Mouse (Mus musculus) midbrain, embryonic 15.5 days (tissue): Measurements from ENCODE around the gene Syce3. TPM values are rescaled to one million over a fixed set of nuclear protein-coding genes. Genes with fewer than 3 reads are reported as not detected.

Experiments
- ATAC-seq: fragments of 200-750 bp; cut with Nextera tagmentation; replicated peaks from 2 replicates; pipeline ENCODE4 v1.8.0; 2017; ENCODE audit warnings: moderate TSS enrichment
- H3K27ac ChIP-seq: fragments of 300-500 bp; sonication (generic); 2 replicates; pipeline ENCODE4 v1.5.1; 2015; ENCODE audit warnings: mild to moderate bottlenecking, inconsistent platforms
- H3K27me3 ChIP-seq: fragments of 300-500 bp; sonication (generic); replicated peaks from 2 replicates; pipeline ENCODE4 v1.6.1; 2015; ENCODE audit warnings: inconsistent platforms
- H3K36me3 ChIP-seq: fragments of 300-500 bp; sonication (generic); replicated peaks from 2 replicates; pipeline ENCODE4 v1.6.1; 2015; ENCODE audit warnings: inconsistent platforms
- H3K4me1 ChIP-seq: fragments of 300-500 bp; sonication (generic); 2 replicates; pipeline ENCODE4 v1.6.1; 2015; ENCODE audit warnings: inconsistent platforms
- H3K4me2 ChIP-seq: fragments of 300-500 bp; sonication (generic); 2 replicates; pipeline ENCODE4 v1.6.1; 2015; ENCODE audit warnings: inconsistent platforms, mild to moderate bottlenecking, moderate library complexity
- H3K4me3 ChIP-seq: fragments of 300-500 bp; sonication (generic); 2 replicates; pipeline ENCODE4 v1.5.1; 2015; ENCODE audit warnings: mild to moderate bottlenecking, inconsistent platforms
- H3K9ac ChIP-seq: fragments of 300-500 bp; sonication (generic); 2 replicates; pipeline ENCODE4 v1.6.1; 2015; ENCODE audit warnings: mild to moderate bottlenecking, inconsistent platforms
- H3K9me3 ChIP-seq: fragments of 300-500 bp; sonication (generic); 2 replicates; pipeline ENCODE4 v1.6.1; 2016; ENCODE audit warnings: inconsistent platforms
- WGBS: fragments of 180-500 bp; shearing (Covaris S2); methylation state at CpG from one replicate; pipeline ENCODE4 v1.1.7; 2015; ENCODE audit warnings: mixed read lengths; 5-methylcytosine and 5-hydroxymethylcytosine counted together
- polyA plus RNA-seq: library from polyadenylated mRNA; unstranded; fragments of >200 nt; fragmentation: Nextera tagmentation; extraction: Ambion mirVana; gene quantifications from 2 replicates; pipeline ENCODE4 v1.2.1, GENCODE M21; 2015

Syce3 gene
- polyA plus RNA-seq, result not detected in 2 replicates

- Histone ChIP-seq H3K27me3 (no peaks in the 10 kb centered on the region), H3K9ac (no peak within 1 kb of the TSS), H3K27ac (no peak within 1 kb of the TSS), H3K9me3 (no peaks in the 10 kb centered on the region; the same call in 1 of the 2 replicates), H3K4me2 (no peak within 1 kb of the TSS), H3K4me3 (no peak within 1 kb of the TSS), H3K4me1 (no peaks in the 10 kb centered on the region), H3K36me3 (no peaks in the 10 kb centered on the region)
- ATAC-seq, result no peak
- 87% methylated on average over 24 of the region's 24 CpGs for WGBS
Observed at GRCm38 (mm10) chr15:89410118-89410517, at the start of gene Syce3. TSS of gene Syce3 (minus strand) at chr15:89410503.

DNA sequence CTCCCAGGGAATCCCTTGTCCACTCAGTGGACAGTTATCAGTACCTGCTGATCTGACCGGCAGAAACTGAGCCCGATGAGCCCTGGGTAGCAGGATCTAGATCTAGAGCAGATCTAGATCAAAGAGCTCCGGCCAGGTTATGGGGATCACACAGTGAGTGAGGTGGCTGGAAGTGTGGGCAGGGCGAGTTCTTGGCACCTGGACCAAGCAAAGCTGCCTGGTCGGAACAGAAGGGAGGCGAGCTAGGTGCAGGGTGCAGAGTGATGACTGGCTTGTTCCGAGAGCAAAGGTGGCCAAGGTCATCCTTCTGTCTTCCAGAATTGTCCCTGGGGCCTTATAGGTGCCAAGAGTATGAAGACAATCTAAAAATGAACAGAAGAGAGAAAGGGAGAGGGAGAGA is 49.5 kb upstream of the Syce3 start:
- Histone ChIP-seq H3K27me3 (no peaks in the 10 kb centered on the region), H3K4me2 (no peak overlapping the region), H3K9ac (no peak overlapping the region), H3K4me1 (peaks cover 20% of the 10 kb centered on the region), H3K4me3 (no peak overlapping the region), H3K27ac (no peak overlapping the region), H3K9me3 (no peaks in the 10 kb centered on the region), H3K36me3 (peaks cover 53% of the 10 kb centered on the region)
- ATAC-seq, result no peak
- 94% methylated on average over 7 of the region's 7 CpGs for WGBS

GRCm38 (mm10) chr15:89458942-89459341 is 48.6 kb upstream of the Syce3 start:
- ATAC-seq, result no peak
- Histone ChIP-seq H3K4me1 (peaks cover 22% of the 10 kb centered on the region), H3K36me3 (peaks cover 53% of the 10 kb centered on the region), H3K4me2 (no peak overlapping the region), H3K9me3 (no peaks in the 10 kb centered on the region), H3K4me3 (no peak overlapping the region), H3K27ac (no peak overlapping the region), H3K27me3 (no peaks in the 10 kb centered on the region), H3K9ac (no peak overlapping the region)
- WGBS, result 93% methylated on average over 15 of the region's 15 CpGs

DNA sequence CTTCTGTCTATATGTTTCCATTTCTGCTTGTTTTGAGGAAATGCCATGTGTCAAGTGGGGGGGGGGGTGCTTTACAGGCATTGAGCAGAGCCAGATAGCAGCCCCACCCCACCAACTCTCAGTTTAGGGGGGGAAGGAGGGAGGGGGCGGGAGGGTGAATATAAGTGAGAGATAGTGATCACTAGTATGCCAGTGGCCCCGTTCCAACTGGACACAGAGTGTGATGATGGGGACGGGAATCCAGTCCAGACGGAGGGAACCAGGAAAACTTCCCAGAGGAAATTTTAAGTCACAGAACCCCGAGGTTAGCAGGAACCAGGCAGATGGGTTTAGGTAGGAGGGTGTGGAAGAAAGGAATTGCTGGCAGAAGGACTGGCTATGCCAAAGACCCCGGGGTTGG is 45.3 kb upstream of the Syce3 start:
- peak overlapping the region; percentile 85 for H3K9ac ChIP-seq
- H3K4me3 ChIP-seq, result peak overlapping the region; percentile 78
- H3K27me3 ChIP-seq, result no peaks in the 10 kb centered on the region
- H3K27ac ChIP-seq, result no peak overlapping the region
- peaks cover 38% of the 10 kb centered on the region for H3K36me3 ChIP-seq
- H3K4me2 ChIP-seq, result peak overlapping the region; percentile 98
- H3K4me1 ChIP-seq, result peaks cover 32% of the 10 kb centered on the region
- WGBS, result 87% methylated on average over 6 of the region's 6 CpGs
- ATAC-seq, result no peak
- H3K9me3 ChIP-seq, result no peaks in the 10 kb centered on the region

- H3K27ac ChIP-seq, result peak overlapping the region; percentile 91
- H3K36me3 ChIP-seq, result peaks cover 32% of the 10 kb centered on the region
- no peak for ATAC-seq
- peak overlapping the region; percentile 85 for H3K9ac ChIP-seq
- 13% methylated on average over 4 of the region's 6 CpGs for WGBS
- peak overlapping the region; percentile 98 for H3K4me2 ChIP-seq
- peak overlapping the region; percentile 78 for H3K4me3 ChIP-seq
- no peaks in the 10 kb centered on the region for H3K9me3 ChIP-seq
- no peaks in the 10 kb centered on the region for H3K27me3 ChIP-seq
- peaks cover 32% of the 10 kb centered on the region for H3K4me1 ChIP-seq
Observed at GRCm38 (mm10) chr15:89454857-89455256, 44.6 kb upstream of the Syce3 start.

DNA sequence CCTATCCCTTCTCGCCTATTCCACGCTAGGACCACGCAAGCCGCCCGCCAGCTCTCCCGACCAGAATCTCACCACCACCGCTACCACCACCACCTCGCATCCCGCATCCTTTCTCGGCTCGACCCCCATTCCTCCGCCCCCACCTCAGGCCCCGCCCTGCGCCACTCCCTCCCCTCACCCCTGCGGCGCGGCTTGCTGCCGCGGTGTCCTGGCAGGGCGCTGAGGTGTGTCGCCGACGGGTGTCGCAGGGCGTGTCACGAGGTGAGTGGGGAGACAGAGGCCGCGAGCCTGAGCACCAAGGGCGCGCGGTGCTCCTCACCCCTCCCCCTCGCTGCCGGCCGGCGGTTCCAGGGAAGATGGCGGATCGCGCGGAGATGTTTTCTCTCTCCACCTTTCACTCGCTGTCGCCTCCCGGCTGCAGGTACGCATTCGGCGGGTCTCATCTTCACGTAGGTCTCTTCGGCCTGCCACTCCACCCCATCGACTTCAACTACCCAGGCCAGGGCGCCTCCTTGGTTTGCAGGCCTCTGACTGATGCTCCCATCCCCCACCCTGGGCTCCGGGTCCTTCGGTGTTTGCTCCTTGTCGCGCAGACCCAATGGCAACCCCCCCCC is 43.7 kb upstream of the Syce3 start, which contains the start of gene Mapk8ip2:
Gene Mapk8ip2 (plus strand): TSS at position 49 of the 614 bp plus-strand sequence.
- Histone ChIP-seq H3K9me3 (no peaks in the 10 kb centered on the region), H3K27me3 (no peaks in the 10 kb centered on the region), H3K4me1 (peaks cover 32% of the 10 kb centered on the region), H3K4me2 (peak within 1 kb of the TSS; percentile 98), H3K4me3 (peak within 1 kb of the TSS; percentile 78), H3K9ac (peak within 1 kb of the TSS; percentile 85), H3K36me3 (peaks cover 26% of the 10 kb centered on the region), H3K27ac (peak within 1 kb of the TSS; percentile 91)
- peak; percentile 85 for ATAC-seq
- WGBS, result under 1% methylated on average over 53 of the region's 53 CpGs

DNA sequence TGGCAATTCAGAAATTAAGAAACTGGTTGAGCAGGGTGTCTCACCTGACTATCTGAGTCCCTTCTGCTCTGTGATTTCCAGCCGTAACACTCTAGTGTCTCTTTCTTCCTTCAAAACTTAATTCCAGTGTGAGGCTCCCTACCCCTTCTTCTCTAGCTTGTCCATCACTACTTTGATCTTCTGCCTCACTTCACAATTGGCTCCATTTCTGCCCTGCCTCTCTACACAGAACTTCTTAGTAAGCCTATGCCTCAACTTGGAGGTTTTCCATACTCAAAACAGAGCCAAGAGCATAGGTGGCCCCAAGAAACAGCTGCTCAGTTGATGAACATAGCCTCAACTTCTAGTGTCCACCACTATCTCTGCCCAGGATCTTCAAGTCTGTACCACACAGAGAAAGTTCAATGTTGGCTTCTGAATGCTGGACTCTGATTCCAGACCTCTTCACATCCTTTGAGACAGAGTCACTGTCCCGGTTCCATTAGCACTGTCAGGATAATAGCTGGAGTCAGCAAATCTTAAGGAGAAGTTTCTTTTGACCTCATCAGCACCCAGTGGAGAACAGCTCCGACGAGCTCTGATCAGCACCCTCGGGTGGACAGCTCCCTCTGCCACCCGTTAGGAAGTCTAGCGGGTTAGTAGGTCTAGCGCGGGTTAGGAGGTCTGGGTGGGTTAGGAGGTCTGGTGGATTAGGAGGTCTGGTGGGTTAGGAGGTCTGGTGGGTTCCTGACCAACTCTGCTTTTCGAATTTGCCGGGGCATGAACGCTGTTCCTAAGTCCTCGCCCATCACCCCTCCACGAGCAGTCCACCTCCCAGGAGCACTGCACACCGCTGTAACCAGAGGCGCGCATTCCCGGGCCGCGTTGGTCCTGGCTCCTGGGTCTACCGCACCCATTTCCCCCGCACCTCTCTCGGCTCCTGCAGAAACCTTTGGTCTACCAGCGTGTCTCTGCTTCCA is 42.9 kb upstream of the Syce3 start:
- Histone ChIP-seq H3K9ac (peak overlapping the region; percentile 85), H3K4me1 (peaks cover 31% of the 10 kb centered on the region), H3K4me2 (peak overlapping the region; percentile 98), H3K9me3 (no peaks in the 10 kb centered on the region), H3K27me3 (no peaks in the 10 kb centered on the region), H3K4me3 (peak overlapping the region; percentile 78), H3K27ac (peak overlapping the region; percentile 91), H3K36me3 (peaks cover 18% of the 10 kb centered on the region)
- 5% methylated on average over 24 of the region's 24 CpGs for WGBS
- ATAC-seq, result peak; percentile 83

- H3K9me3 ChIP-seq, result no peaks in the 10 kb centered on the region
- 44% methylated on average over 8 of the region's 8 CpGs for WGBS
- no peak for ATAC-seq
Observed at GRCm38 (mm10) chr15:89442486-89443070, 32.3 kb upstream of the Syce3 start.

GRCm38 (mm10) chr15:89435878-89436277 is 25.6 kb upstream of the Syce3 start:
- no peak overlapping the region for H3K4me2 ChIP-seq
- ATAC-seq, result no peak
- H3K9ac ChIP-seq, result no peak overlapping the region
- H3K36me3 ChIP-seq, result no peaks in the 10 kb centered on the region
- no peaks in the 10 kb centered on the region for H3K9me3 ChIP-seq
- no peak overlapping the region for H3K27ac ChIP-seq
- peaks cover 7% of the 10 kb centered on the region; the same call in 1 of the 2 replicates for H3K4me1 ChIP-seq
- H3K4me3 ChIP-seq, result no peak overlapping the region
- 85% methylated on average over 5 of the region's 5 CpGs for WGBS
- H3K27me3 ChIP-seq, result no peaks in the 10 kb centered on the region

More at GRCm38 (mm10) chr15:89442486-89443070, 32.3 kb upstream of the Syce3 start:
- H3K27me3 ChIP-seq, result no peaks in the 10 kb centered on the region
- no peaks in the 10 kb centered on the region for H3K36me3 ChIP-seq
- no peak overlapping the region for H3K4me3 ChIP-seq
- H3K9ac ChIP-seq, result no peak overlapping the region
- no peaks in the 10 kb centered on the region for H3K4me1 ChIP-seq
- no peak overlapping the region for H3K27ac ChIP-seq
- H3K4me2 ChIP-seq, result no peak overlapping the region

- Histone ChIP-seq H3K9me3 (no peaks in the 10 kb centered on the region), H3K4me1 (peaks cover 11% of the 10 kb centered on the region), H3K27ac (no peak overlapping the region), H3K4me3 (no peak overlapping the region), H3K27me3 (no peaks in the 10 kb centered on the region), H3K36me3 (no peaks in the 10 kb centered on the region), H3K9ac (no peak overlapping the region), H3K4me2 (no peak overlapping the region)
- ATAC-seq, result no peak
- 76% methylated on average over 3 of the region's 3 CpGs for WGBS
Observed at GRCm38 (mm10) chr15:89434136-89434535, 23.8 kb upstream of the Syce3 start.

DNA sequence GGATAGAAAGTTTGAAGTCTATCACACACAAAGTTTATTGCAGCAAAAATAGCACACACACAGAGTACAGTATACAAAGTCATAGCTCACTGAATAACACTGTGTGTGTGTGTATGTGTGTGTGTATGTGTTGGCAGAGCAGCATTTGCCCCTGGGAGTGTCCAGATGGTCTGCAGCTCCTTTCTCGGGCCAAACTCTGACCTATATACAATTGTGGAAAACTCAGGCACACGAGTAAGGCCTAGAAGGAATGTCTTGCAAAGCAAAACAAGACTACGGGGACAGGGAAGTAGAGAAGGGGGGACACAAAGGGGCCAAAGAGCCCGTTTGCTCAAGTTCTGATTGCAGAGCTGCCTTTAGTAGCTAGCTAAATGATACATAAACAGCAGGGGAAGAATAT is 22.6 kb upstream of the Syce3 start:
- Histone ChIP-seq H3K9ac (no peak overlapping the region), H3K4me3 (no peak overlapping the region), H3K9me3 (no peaks in the 10 kb centered on the region), H3K4me1 (peaks cover 21% of the 10 kb centered on the region), H3K27me3 (no peaks in the 10 kb centered on the region), H3K27ac (no peak overlapping the region), H3K36me3 (no peaks in the 10 kb centered on the region), H3K4me2 (no peak overlapping the region)
- no peak for ATAC-seq
- WGBS, result 73% methylated on average over 4 of the region's 4 CpGs

DNA sequence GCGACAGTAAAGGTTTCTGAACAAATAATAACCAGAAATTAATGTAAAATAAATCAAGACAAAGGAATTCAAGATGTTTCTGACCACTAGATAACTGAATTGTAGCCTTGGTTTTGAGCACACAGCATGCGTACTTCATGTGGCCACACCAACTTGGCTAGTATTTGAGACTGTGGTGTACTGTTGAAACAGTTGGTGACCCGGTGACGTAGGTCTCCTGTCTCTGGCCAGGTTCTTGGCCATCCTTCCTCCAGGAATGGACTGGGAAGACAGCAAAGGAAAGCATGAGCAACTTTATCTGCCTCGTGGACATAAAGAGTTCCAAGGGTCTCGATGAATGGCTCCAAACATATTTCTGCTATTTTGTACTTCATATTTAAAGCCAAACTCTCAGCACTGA is 21.5 kb upstream of the Syce3 start:
- ATAC-seq, result no peak
- WGBS, result 97% methylated on average over 6 of the region's 6 CpGs

More for the DNA sequence above, 21.5 kb upstream of the Syce3 start:
- H3K27ac ChIP-seq, result no peak overlapping the region
- H3K4me2 ChIP-seq, result no peak overlapping the region
- H3K9ac ChIP-seq, result no peak overlapping the region
- no peak overlapping the region for H3K4me3 ChIP-seq
- no peaks in the 10 kb centered on the region for H3K9me3 ChIP-seq
- H3K4me1 ChIP-seq, result peaks cover 22% of the 10 kb centered on the region
- H3K27me3 ChIP-seq, result no peaks in the 10 kb centered on the region
- peaks cover 4% of the 10 kb centered on the region; the same call in 1 of the 2 replicates for H3K36me3 ChIP-seq
